Mouse (Mus musculus) c-Kit-positive CD71-positive TER-119-negative erythroid progenitor cells, embryonic 14.5 days (primary cell): ENCODE results near the gene Mthfd1.
A peak's percentile ranks its signal among the peaks of the same experiment; 100 is the strongest.

Source experiments
- DNase-seq: peaks from one replicate; pipeline ENCODE4 v3.0.0-alpha.2; 2013; ENCODE audit warnings: low read depth

Mthfd1 gene

GRCm38 (mm10) chr12:76263876-76264275, 8.8 kb downstream of the Mthfd1 start:
- DNase-seq = no peak

GRCm38 (mm10) chr12:76264325-76264965, 9.3 kb downstream of the Mthfd1 start:
- no peak for DNase-seq

- DNase-seq = no peak
These were observed 9.9 kb downstream of the Mthfd1 start for GRCm38 (mm10) chr12:76265001-76265400.

- DNase-seq = peak; percentile 61
These were observed 11.8 kb downstream of the Mthfd1 start for GRCm38 (mm10) chr12:76266875-76267274.

- no peak for DNase-seq
These were observed 13.6 kb downstream of the Mthfd1 start for GRCm38 (mm10) chr12:76268686-76269085.

DNA sequence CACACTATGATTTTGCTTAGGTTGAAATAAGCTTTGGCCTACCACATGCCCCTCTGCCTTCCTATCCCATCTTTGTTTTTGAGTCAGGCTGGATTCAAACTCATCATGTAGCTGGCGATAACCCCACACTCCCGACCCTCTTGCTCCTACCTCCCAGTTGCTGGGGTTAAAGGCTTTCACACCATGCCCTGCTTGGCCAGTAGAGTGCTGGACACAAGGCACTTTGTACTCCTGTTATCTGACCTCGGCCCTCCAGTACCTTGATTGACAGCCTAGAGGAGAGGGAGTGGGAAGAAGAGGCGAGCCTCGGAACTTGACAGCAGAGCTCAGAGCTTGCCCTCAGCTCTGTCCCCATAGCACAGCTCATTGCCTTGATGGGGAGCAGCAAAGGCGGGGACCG, 14.1 kb downstream of the Mthfd1 start:
- DNase-seq = no peak

DNA sequence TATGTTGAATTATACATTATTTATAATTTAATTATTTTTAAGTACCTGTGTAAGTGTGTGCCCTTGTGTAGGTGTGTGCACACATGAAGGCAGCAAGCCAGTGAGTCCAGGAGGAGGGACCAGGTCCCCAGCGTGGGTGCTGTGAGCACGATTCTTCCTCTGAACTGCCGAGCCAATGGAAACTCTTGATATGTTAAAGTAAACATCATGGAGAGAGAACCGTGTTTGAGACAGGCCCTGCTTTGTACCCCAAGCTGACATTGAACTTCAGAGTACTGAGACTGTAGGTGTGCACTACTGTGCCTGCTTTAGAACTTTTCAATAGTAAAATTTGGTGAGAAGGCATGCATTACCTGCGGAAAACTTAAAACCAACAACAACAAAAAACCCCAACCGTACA, 16.4 kb downstream of the Mthfd1 start:
- no peak for DNase-seq

GRCm38 (mm10) chr12:76272610-76273524, 17.8 kb downstream of the Mthfd1 start:
- no peak for DNase-seq

GRCm38 (mm10) chr12:76278209-76278608, 23.1 kb downstream of the Mthfd1 start:
- DNase-seq = no peak

- no peak for DNase-seq
These were observed 25.5 kb downstream of the Mthfd1 start for GRCm38 (mm10) chr12:76280556-76280955.

- DNase-seq = no peak
These were observed 26.1 kb downstream of the Mthfd1 start for GRCm38 (mm10) chr12:76281111-76281660.

DNA sequence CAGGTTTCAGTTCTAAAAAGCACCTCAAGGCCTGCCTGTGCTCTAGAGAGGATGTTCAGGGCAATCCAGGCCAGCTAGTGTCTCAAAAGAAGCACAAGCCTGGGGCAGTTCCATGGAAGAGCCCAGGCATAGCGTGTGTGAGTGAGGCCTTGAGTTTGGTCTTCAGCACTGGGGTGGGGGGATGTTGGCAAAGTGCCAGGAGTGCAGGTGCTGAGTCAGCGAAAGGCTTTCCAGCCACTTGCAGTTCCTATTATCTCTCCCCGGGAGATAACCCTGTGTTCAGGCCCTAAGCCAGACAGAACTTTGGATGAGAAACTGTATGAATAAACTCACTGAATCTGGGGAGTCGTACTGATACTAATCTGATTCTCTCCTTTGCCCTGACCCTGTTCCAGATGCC, 27.0 kb downstream of the Mthfd1 start:
- no peak for DNase-seq

DNA sequence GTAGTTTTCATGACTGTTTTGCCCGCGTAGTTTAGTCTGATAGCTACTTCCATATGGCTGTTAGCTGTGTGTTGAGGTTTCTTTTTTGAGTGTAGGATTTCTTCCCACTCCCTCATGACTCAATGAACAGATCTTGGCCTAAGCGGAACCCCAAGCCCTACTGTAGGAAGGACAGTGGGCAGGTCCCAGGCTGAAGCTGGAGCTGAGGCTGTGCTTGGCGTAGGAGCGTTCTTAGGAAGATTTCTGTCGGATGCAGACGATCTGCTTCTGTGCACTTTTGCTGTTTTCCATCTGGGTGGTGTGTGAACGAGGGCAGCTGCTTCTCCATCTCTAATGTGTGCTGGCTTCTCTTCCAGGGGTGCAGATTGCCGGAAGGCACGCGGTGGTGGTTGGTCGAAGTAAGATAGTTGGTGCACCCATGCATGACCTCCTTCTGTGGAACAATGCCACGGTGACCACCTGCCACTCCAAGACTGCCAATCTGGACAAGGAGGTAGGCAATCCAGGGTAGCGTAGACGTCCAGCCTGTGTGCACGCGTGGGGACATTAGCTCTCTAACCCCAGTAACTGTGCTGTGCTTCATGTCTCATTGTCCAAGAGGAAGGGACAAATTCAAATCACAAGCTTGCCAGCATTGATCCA, 27.6 kb downstream of the Mthfd1 start:
- no peak for DNase-seq

GRCm38 (mm10) chr12:76285418-76285817, 30.3 kb downstream of the Mthfd1 start:
- DNase-seq = no peak

DNA sequence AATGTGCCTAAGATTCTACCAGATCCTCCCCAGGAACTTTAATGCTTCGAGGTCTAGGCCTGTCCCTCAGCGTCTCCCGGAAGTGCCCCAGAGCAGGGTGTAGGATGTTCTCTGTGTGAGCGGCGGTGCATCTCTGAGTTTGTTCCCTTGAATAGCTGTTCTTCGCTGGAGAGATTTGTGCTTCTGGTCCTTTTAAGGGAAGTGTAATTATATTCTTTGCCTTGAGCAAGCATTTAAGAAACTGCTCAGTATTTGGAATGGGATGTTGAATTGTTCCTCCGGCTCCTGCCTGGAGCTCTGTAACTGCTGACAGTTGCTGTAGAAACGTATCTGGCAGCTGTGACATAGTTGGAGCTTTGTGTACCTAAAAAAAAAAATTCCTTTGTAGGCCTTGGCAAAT, 32.9 kb downstream of the Mthfd1 start:
- no peak for DNase-seq

- DNase-seq = no peak
These were observed 33.4 kb downstream of the Mthfd1 start for GRCm38 (mm10) chr12:76288494-76288893.

DNA sequence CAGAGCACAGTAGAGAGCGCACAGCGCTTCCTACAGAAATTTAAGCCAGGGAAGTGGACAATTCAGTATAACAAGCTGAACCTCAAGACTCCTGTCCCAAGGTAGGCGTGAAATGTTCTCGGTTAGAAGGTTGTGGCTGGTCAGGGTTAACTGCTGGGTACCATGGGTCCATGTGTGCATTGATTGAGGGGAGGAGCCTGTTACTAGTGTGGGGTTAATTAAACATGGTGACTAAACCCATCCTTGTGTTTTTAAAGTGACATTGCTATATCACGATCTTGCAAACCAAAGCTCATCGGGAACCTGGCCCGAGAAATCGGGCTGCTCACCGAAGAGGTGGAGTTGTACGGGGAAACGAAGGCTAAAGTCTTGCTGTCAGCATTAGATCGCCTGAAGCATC, 34.3 kb downstream of the Mthfd1 start:
- no peak for DNase-seq

DNA sequence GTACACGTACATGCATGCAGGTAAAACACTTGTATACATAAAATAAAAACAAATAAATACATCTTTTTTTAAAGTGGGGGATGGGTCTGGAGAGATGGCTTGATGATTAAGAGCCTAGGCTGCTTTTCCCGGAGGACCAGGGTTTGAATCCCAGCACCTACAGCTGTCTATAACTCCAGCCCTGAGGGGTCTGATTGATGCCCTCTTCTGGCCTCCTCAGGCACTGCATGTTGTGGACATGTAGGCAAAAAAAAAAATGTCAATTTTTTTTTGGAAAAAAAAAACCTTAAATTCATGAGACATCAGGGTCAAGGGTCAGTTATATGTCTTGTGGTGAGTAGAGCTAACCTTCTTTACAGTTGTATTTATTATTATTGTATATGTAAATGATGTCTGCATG, 35.2 kb downstream of the Mthfd1 start:
- DNase-seq = no peak

GRCm38 (mm10) chr12:76293192-76293591, 38.1 kb downstream of the Mthfd1 start:
- DNase-seq = no peak

GRCm38 (mm10) chr12:76297830-76298229, 42.7 kb downstream of the Mthfd1 start:
- no peak for DNase-seq

DNA sequence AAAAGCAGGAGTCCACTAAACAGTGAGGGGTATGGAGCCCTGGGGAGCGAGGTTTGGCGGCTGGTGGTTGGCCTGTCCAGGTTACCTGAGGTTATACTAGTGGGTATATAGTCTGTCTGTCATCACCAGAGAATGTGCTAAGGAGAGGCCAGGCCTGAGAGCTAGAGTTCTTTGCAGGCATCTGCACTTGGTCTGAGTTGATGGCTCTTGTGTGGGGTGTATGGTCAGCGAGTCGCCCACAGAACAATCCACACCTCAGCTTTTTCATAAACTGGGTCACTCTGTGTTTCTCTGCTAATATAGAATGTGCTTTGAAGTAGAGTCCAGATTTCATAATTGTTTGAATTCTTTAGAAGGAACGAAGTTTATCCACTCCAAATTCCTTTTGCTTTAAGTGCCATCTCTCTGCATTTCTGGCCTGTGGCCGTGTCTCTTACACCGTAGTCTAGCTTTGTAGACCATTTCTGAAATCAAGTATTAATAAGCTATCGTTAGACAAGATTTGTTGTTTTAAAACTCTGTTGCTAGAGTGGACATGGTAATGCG, 44.3 kb downstream of the Mthfd1 start:
- DNase-seq = no peak

DNA sequence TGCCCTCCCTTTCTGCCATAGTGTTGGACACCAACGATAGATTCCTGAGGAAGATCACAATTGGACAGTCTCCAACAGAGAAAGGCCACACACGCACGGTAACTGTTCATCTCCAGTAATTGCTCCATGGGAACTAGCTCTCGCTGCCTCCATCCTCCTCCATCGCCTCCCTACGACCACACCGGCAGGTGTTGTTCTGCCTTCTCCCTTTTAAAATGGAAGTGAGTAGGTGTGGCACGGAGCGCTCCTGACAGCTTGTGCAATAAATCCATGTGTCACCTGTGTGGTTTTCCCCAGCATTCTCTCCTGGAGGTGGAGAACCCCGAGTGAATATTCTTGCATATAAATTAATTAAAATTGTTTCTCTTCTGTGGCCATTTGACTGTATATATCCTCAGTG, 45.3 kb downstream of the Mthfd1 start:
- DNase-seq = no peak
